Mouse (Mus musculus) G1E (cell line): ENCODE measurements at regions not wholly inside any gene's neighbourhood (a gene's known extent, or its start where the extent isn't known, plus 50 kb on each side); places are given as distances from the start of the nearest gene placed in this dataset.

ENCODE experiments used
- CTCF ChIP-seq: IDR thresholded peaks from 2 replicates; pipeline ENCODE4 v1.5.1; 2012; ENCODE audit warnings: low read depth, low read length, inconsistent platforms, mixed read lengths
- GATA1 ChIP-seq: IDR thresholded peaks from 2 replicates; pipeline ENCODE4 v1.6.1; 2012; ENCODE audit warnings: borderline replicate concordance, low read length, inconsistent platforms, mixed read lengths
- GATA2 ChIP-seq: IDR thresholded peaks from 2 replicates; pipeline ENCODE4 v1.6.1; 2012; ENCODE audit warnings: low read depth, low read length, inconsistent platforms, borderline replicate concordance
- POLR2AphosphoS5 ChIP-seq: IDR thresholded peaks from 2 replicates; pipeline ENCODE4 v1.6.1; 2012; ENCODE audit warnings: low read depth, low read length, inconsistent platforms; ENCODE audit not compliant: insufficient replicate concordance
- TAL1 ChIP-seq: conservative IDR thresholded peaks from 2 replicates; pipeline ENCODE4 v1.6.1; 2012; ENCODE audit warnings: low read depth, low read length, inconsistent platforms, mixed read lengths

GRCm38 (mm10) chr12:51058569-51058968 is 289.3 kb upstream of the G2e3 start:
- TF ChIP-seq CTCF (no peak), POLR2AphosphoS5 (no peak), GATA1 (no peak), GATA2 (no peak), TAL1 (no peak)
